Mouse (Mus musculus): ENCODE results near the gene Trim9.

- TF ChIP-seq POLR2A (IDR thresholded peaks at IDR 0.05; ENCODE audit: insufficient read depth, low read length): no peak
- no peak for TF ChIP-seq CTCF (IDR thresholded peaks at IDR 0.05; ENCODE audit: low read depth, low read length)
These were observed 21.6 kb downstream of the Trim9 start for GRCm38 (mm10) chr12:70325826-70326225.
